24 mouse cellular contexts compared by ENCODE assay signal in the genomic region with DNA sequence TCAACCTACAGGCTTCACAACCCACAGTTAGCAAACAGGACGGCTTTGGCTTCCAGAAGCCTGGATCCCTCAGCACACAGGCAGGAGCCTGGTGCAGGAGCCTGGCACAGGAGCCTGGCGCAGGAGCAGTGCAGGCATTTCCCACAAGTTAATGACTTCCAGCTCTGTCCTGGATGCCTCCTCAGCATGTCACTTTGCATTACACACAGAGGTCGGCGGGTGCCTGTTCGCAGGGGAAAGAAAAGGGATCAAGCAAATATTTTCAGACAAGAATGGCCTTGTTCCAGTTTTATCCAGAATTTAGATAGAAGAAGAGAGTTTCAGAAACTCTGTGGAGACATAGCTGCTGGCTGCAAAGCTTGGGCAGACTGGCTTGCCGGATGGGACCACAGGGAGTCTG. TPM values are rescaled to one million over a fixed set of nuclear protein-coding genes. Genes with fewer than 3 reads are reported as not detected.
DNase-seq lines count a peak whose midpoint lies in the region; ATAC-seq lines count a peak whose summit lies in the region.
"Had no signal": no experiment of that assay in that cellular context is flagged by ENCODE, and none has a peak within 500 bp of the region (broad histone marks: within the 10 kb centered on the region; RNA-seq: fewer than 3 reads in every experiment).

No protein-coding gene starts in this region.

- no peaks in the 10 kb centered on the region for H3K36me3 ChIP-seq in midbrain, embryonic 11.5 days (ENCODE audit: control insufficient read depth, insufficient read depth, low read length)
- no peaks in the 10 kb centered on the region for H3K36me3 ChIP-seq in midbrain, embryonic 13.5 days
- H3K36me3 ChIP-seq in embryonic facial prominence, embryonic 12.5 days = no peaks in the 10 kb centered on the region
- H3K36me3 ChIP-seq: embryonic facial prominence, embryonic 15.5 days; forebrain, embryonic 10.5 days; G1E; heart, embryonic 10.5 days; heart, embryonic 15.5 days had no signal

- H3K9me3 ChIP-seq in midbrain, embryonic 11.5 days (ENCODE audit: control insufficient read depth, low read length) = no peaks in the 10 kb centered on the region
- H3K9me3 ChIP-seq in midbrain, embryonic 13.5 days = no peaks in the 10 kb centered on the region
- no peaks in the 10 kb centered on the region for H3K9me3 ChIP-seq in embryonic facial prominence, embryonic 12.5 days
- H3K9me3 ChIP-seq: embryonic facial prominence, embryonic 15.5 days; forebrain, embryonic 10.5 days; heart, embryonic 10.5 days; heart, embryonic 15.5 days had no signal

- no peak overlapping the region for H3K4me3 ChIP-seq in midbrain, embryonic 11.5 days (ENCODE audit: low read depth, low read length)
- no peak overlapping the region for H3K4me3 ChIP-seq in midbrain, embryonic 13.5 days (replicated peaks)
- no peak overlapping the region for H3K4me3 ChIP-seq in embryonic facial prominence, embryonic 12.5 days
- H3K4me3 ChIP-seq: embryonic facial prominence, embryonic 15.5 days; erythroblast, embryonic 14.5 days; forebrain, embryonic 10.5 days; heart, embryonic 10.5 days; heart, embryonic 15.5 days had no signal

- no peaks in the 10 kb centered on the region for H3K4me1 ChIP-seq in midbrain, embryonic 11.5 days (ENCODE audit: control insufficient read depth, insufficient read depth, low read length)
- 0 out of 2 replicates have a peak, but pooled peaks cover 4% of the 10 kb centered on the region for H3K4me1 ChIP-seq in midbrain, embryonic 13.5 days (replicated peaks)
- peaks cover 16% of the 10 kb centered on the region for H3K4me1 ChIP-seq in embryonic facial prominence, embryonic 12.5 days
- H3K4me1 ChIP-seq: heart, embryonic 15.5 days had no signal

- no peaks in the 10 kb centered on the region for H3K27me3 ChIP-seq in midbrain, embryonic 11.5 days (ENCODE audit: control insufficient read depth, insufficient read depth, low read length)
- H3K27me3 ChIP-seq in midbrain, embryonic 13.5 days = no peaks in the 10 kb centered on the region
- H3K27me3 ChIP-seq in embryonic facial prominence, embryonic 12.5 days = no peaks in the 10 kb centered on the region
- H3K27me3 ChIP-seq: embryonic facial prominence, embryonic 15.5 days; heart, embryonic 15.5 days had no signal

- 70% methylated on average over 6 of the region's 6 CpGs for WGBS in midbrain, embryonic 11.5 days
- 54% methylated on average over 6 of the region's 6 CpGs for WGBS in midbrain, embryonic 13.5 days
- WGBS in embryonic facial prominence, embryonic 12.5 days = 26% methylated on average over 6 of the region's 6 CpGs

- H3K9ac ChIP-seq in midbrain, embryonic 11.5 days (ENCODE audit: low read length) = no peak overlapping the region
- no peak overlapping the region for H3K9ac ChIP-seq in midbrain, embryonic 13.5 days (replicated peaks)
- no peak overlapping the region for H3K9ac ChIP-seq in embryonic facial prominence, embryonic 12.5 days
- H3K9ac ChIP-seq: embryonic facial prominence, embryonic 15.5 days; heart, embryonic 15.5 days had no signal

- peak; percentile 47 for DNase-seq in midbrain, embryonic 11.5 days (ENCODE audit: low spot score, missing footprints)
- peak; percentile 26 for DNase-seq in brain, adult 2 months (ENCODE audit: low read depth, low spot score)
- DNase-seq in lung, postnatal 10 days = no peak
- DNase-seq: adrenal gland, adult 2 months; adrenal gland, postnatal 25 days; cerebellum, adult 2 months; gastrocnemius, postnatal 10 days; heart, adult 18-20 months; heart, postnatal 14 days had no signal

- no peak for ATAC-seq in midbrain, embryonic 11.5 days (ENCODE audit: low FRiP score)
- ATAC-seq in midbrain, embryonic 13.5 days = no peak
- no peak for ATAC-seq in embryonic facial prominence, embryonic 12.5 days (ENCODE audit: insufficient number of reproducible peaks, insufficient read depth, low FRiP score, low TSS enrichment)
- no peak for ATAC-seq in activated CD4-positive, CD25-positive, alpha-beta regulatory T cell, adult 4 months
- no peak for ATAC-seq in monocyte, adult 5-6 weeks (replicated peaks; ENCODE audit: insufficient number of reproducible peaks, low FRiP score, low TSS enrichment, poor library complexity, severe bottlenecking)
- ATAC-seq: forebrain, embryonic 14.5 days; intestine, embryonic 16.5 days had no signal

- no peak overlapping the region for H3K4me2 ChIP-seq in midbrain, embryonic 11.5 days
- no peak overlapping the region for H3K4me2 ChIP-seq in midbrain, embryonic 13.5 days (replicated peaks)
- no peak overlapping the region for H3K4me2 ChIP-seq in embryonic facial prominence, embryonic 12.5 days (replicated peaks)
- H3K4me2 ChIP-seq: embryonic facial prominence, embryonic 15.5 days; heart, embryonic 15.5 days had no signal

- no peak overlapping the region for H3K27ac ChIP-seq in midbrain, embryonic 11.5 days (ENCODE audit: low read depth, low read length)
- no peak overlapping the region for H3K27ac ChIP-seq in midbrain, embryonic 13.5 days
- 0 out of 2 replicates have a peak overlapping the region, but pooled peaks have one; percentile 4 for H3K27ac ChIP-seq in embryonic facial prominence, embryonic 12.5 days
- H3K27ac ChIP-seq: embryonic facial prominence, embryonic 15.5 days; forebrain, embryonic 10.5 days; heart, embryonic 10.5 days; heart, embryonic 15.5 days had no signal

RNA-seq across cellular contexts. Expression of a gene that starts 33.8 kb away (rescaled TPM):
- polyA plus RNA-seq in midbrain, embryonic 11.5 days (2014; fragmentation: Nextera tagmentation; extraction: Ambion mirVana) = 0.05 TPM in 1 of 2 replicates, not detected in the other
- polyA plus RNA-seq in midbrain, embryonic 13.5 days (2015; fragmentation: Nextera tagmentation; extraction: Ambion mirVana) = 2.2 and 2.7 TPM in 2 replicates
- 0.10 and 0.12 TPM in 2 replicates for polyA plus RNA-seq in embryonic facial prominence, embryonic 12.5 days (2016; fragmentation: Nextera tagmentation; extraction: Ambion mirVana)
- under 1 TPM in 1 of 2 experiments, not detected in 1; 0.12 TPM for polyA plus RNA-seq in activated CD4-positive, CD25-positive, alpha-beta regulatory T cell, adult 4 months (2017; shearing (Covaris generic))
- not detected in 3 replicates for total RNA-seq in monocyte, adult 5-6 weeks (2017)
- total RNA-seq: gastrocnemius, postnatal 10 days; gastrocnemius, postnatal 4 days; heart, adult 18-20 months; heart, postnatal 14 days; hematopoietic stem cell, adult 5-6 weeks had no signal
- polyA plus RNA-seq: embryonic facial prominence, embryonic 15.5 days; erythroblast, embryonic 14.5 days; forebrain, embryonic 10.5 days; G1E; kidney, adult 2 months had no signal
